ENCODE assay signal across 16 mouse cellular contexts in the genomic region with DNA sequence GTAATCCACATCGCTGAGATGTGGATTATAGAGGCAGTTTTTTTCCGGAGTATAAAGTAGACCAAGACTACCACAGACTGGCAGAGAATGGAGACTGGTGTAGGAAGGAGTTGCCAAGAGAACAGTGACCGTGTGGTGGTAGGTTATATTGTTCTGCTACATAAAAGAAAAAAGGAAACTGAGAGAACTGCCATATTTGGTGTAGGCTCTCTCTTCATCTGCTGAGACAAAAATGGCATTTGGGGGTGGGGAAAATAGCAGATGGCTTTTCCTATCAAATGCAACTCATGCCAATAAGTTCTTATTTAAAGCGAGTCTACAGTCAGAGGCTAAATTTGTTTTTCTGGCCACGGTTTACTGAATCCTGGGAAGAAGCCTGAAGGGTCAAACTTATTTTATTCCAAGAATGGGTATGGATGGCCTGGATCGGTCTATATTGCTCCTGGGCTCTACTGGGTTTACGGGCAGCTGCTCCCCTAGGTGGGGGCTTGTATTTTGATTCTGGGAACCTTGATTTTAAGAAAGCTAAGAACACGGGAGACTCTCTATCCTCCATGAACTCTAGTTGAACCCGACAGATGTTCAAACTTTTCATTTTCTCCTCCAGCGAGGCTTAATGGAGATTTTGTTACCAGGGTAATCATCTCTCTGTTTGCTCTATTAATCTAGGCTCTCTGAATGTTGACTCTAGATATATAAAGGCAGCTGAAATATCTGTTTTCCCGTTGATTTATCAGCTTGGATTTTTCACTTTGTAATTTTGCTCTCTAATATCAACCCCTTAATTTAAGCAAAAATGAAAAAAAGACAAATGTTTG.
DNase-seq lines count a peak whose midpoint lies in the region; ATAC-seq and TF ChIP-seq lines count a peak whose summit lies in the region.
"Had no signal": no experiment of that assay in that cellular context is flagged by ENCODE, and none has a peak within 500 bp of the region (broad histone marks: within the 10 kb centered on the region; RNA-seq: fewer than 3 reads in every experiment).

No protein-coding gene starts in this region.

- H3K4me2 ChIP-seq in embryonic facial prominence, embryonic 15.5 days (replicated peaks), result no peak overlapping the region
- no peak overlapping the region for H3K4me2 ChIP-seq in hindbrain, embryonic 14.5 days (replicated peaks)
- H3K4me2 ChIP-seq: heart, embryonic 11.5 days; limb, embryonic 15.5 days had no signal

- no peaks in the 10 kb centered on the region for H3K9me3 ChIP-seq in embryonic facial prominence, embryonic 15.5 days (replicated peaks)
- H3K9me3 ChIP-seq in hindbrain, embryonic 14.5 days (ENCODE audit: control insufficient read depth, low read length), result no peaks in the 10 kb centered on the region
- H3K9me3 ChIP-seq: limb, embryonic 15.5 days had no signal

- no peak for TF ChIP-seq POLR2A in cerebellum, adult 2 months (IDR thresholded peaks at IDR 0.05; ENCODE audit: borderline replicate concordance, insufficient read depth, low read length)

- DNase-seq in left cerebral cortex, adult 11 months (ENCODE audit: low spot score), result peak; percentile 12
- DNase-seq in left cerebral cortex, postnatal 4 days, result no peak
- peak; percentile 72 for DNase-seq in brain, adult 2 months (ENCODE audit: low read depth, low spot score)
- DNase-seq in left cerebral cortex, adult 9 months (ENCODE audit: low spot score in 2 of 2), result peak; percentile 16 to 51
- DNase-seq in adrenal gland, adult 8-10 months, result no peak
- no peak for DNase-seq in cerebellum, adult 2 months
- no peak for DNase-seq in hindbrain, embryonic 14.5 days (ENCODE audit: low spot score)
- DNase-seq: cerebellum, postnatal 25 days; gastrocnemius, adult 2 months; kidney, postnatal 4 days; lung, adult 2 months; thymus, adult 18-20 months had no signal

- H3K27me3 ChIP-seq in embryonic facial prominence, embryonic 15.5 days, result no peaks in the 10 kb centered on the region
- H3K27me3 ChIP-seq in cerebellum, adult 2 months (ENCODE audit: control insufficient read depth, insufficient read depth, low read length), result no peaks in the 10 kb centered on the region
- H3K27me3 ChIP-seq in hindbrain, embryonic 14.5 days (ENCODE audit: control insufficient read depth, insufficient read depth, low read length), result no peaks in the 10 kb centered on the region
- H3K27me3 ChIP-seq: limb, embryonic 15.5 days had no signal

- H3K27ac ChIP-seq in embryonic facial prominence, embryonic 15.5 days (replicated peaks), result no peak overlapping the region
- H3K27ac ChIP-seq in cerebellum, adult 2 months (ENCODE audit: insufficient read depth, low read length), result no peak overlapping the region
- H3K27ac ChIP-seq in hindbrain, embryonic 14.5 days, result no peak overlapping the region
- H3K27ac ChIP-seq: gastrocnemius, adult 2 months; limb, embryonic 15.5 days had no signal

- 0 out of 2 replicates have a peak, but pooled peaks have one; percentile 7 for ATAC-seq in embryonic facial prominence, embryonic 15.5 days (ENCODE audit: insufficient number of reproducible peaks, low FRiP score, low TSS enrichment, low read depth)
- no peak for ATAC-seq in hindbrain, embryonic 14.5 days (ENCODE audit: low FRiP score)
- ATAC-seq: activated CD4-positive, CD25-positive, alpha-beta regulatory T cell, adult 4 months had no signal

- 66% methylated on average over 11 of the region's 11 CpGs for WGBS in embryonic facial prominence, embryonic 15.5 days
- 65% methylated on average over 11 of the region's 11 CpGs for WGBS in cerebellum, adult 2 months
- WGBS in hindbrain, embryonic 14.5 days, result 75% methylated on average over 11 of the region's 11 CpGs

- intact Hi-C loops in left cerebral cortex, postnatal 4 days (cut with DNase I), result no loop called here

- no peak overlapping the region for H3K9ac ChIP-seq in embryonic facial prominence, embryonic 15.5 days
- H3K9ac ChIP-seq in hindbrain, embryonic 14.5 days, result no peak overlapping the region
- H3K9ac ChIP-seq: limb, embryonic 15.5 days had no signal

- no peaks in the 10 kb centered on the region for H3K36me3 ChIP-seq in embryonic facial prominence, embryonic 15.5 days
- no peaks in the 10 kb centered on the region for H3K36me3 ChIP-seq in hindbrain, embryonic 14.5 days (replicated peaks; ENCODE audit: control insufficient read depth, insufficient read depth)
- H3K36me3 ChIP-seq: limb, embryonic 15.5 days had no signal

- no peaks in the 10 kb centered on the region for H3K4me1 ChIP-seq in embryonic facial prominence, embryonic 15.5 days
- H3K4me1 ChIP-seq in cerebellum, adult 2 months (ENCODE audit: control insufficient read depth, insufficient read depth, low read length), result no peaks in the 10 kb centered on the region
- H3K4me1 ChIP-seq in hindbrain, embryonic 14.5 days (replicated peaks; ENCODE audit: control insufficient read depth, insufficient read depth, low read length), result no peaks in the 10 kb centered on the region
- H3K4me1 ChIP-seq: limb, embryonic 15.5 days had no signal

- no peak for TF ChIP-seq CTCF in cerebellum, adult 2 months (IDR thresholded peaks at IDR 0.05; ENCODE audit: borderline replicate concordance, insufficient read depth, low read depth, low read length)

- H3K4me3 ChIP-seq in embryonic facial prominence, embryonic 15.5 days (replicated peaks), result no peak overlapping the region
- no peak overlapping the region for H3K4me3 ChIP-seq in cerebellum, adult 2 months (replicated peaks; ENCODE audit: insufficient read depth, low read depth, low read length)
- H3K4me3 ChIP-seq in hindbrain, embryonic 14.5 days (replicated peaks; ENCODE audit: low read length), result no peak overlapping the region
- H3K4me3 ChIP-seq: gastrocnemius, adult 2 months; limb, embryonic 15.5 days had no signal

Comparison
In these comparisons a context has a peak if more than half of its experiments do, and no peak if none do; other contexts are left out.
1. DNase-seq: peak in left cerebral cortex, adult 11 months (single experiment), brain, adult 2 months (single experiment) and left cerebral cortex, adult 9 months (2 of 2); none in left cerebral cortex, postnatal 4 days (single experiment), adrenal gland, adult 8-10 months (single experiment), cerebellum, adult 2 months (0 of 2) and hindbrain, embryonic 14.5 days (single experiment).